Mouse (Mus musculus) B cell, adult 2 months (primary cell): ENCODE data around the gene Taf6.

Source experiments
- DNase-seq, 2 experiments: peaks; one replicate each; pipeline ENCODE4 v3.0.0; 2022

Taf6 gene

GRCm38 (mm10) chr5:138170936-138171561 is 16.2 kb downstream of the Taf6 start:
- DNase-seq = peak; percentile 90 to 93

GRCm38 (mm10) chr5:138165594-138165993 is 21.7 kb downstream of the Taf6 start:
- DNase-seq = no peak

- DNase-seq = no peak
Measured at GRCm38 (mm10) chr5:138163610-138164009, 23.6 kb downstream of the Taf6 start.

GRCm38 (mm10) chr5:138163046-138163445 is 24.2 kb downstream of the Taf6 start:
- no peak for DNase-seq

- peak; percentile 97 for DNase-seq
Measured at GRCm38 (mm10) chr5:138160842-138161665, 26.2 kb downstream of the Taf6 start, which contains the start of gene Cops6. TSS of gene Cops6 (plus strand) at chr5:138161071.

- DNase-seq = no peak
Measured at GRCm38 (mm10) chr5:138160224-138160762, 27.0 kb downstream of the Taf6 start.

- peak; percentile 82 to 87 for DNase-seq
Measured at GRCm38 (mm10) chr5:138155443-138155976, 31.7 kb downstream of the Taf6 start, which contains the start of gene Zfp113. TSS of gene Zfp113 (minus strand) at chr5:138155744.

- no peak for DNase-seq
Measured at GRCm38 (mm10) chr5:138154390-138154789, 32.9 kb downstream of the Taf6 start.

- no peak for DNase-seq
Measured at GRCm38 (mm10) chr5:138138585-138138984, 48.7 kb downstream of the Taf6 start.

GRCm38 (mm10) chr5:138137935-138138549 is 49.2 kb downstream of the Taf6 start:
- DNase-seq = peak; percentile 43 to 44

- no peak for DNase-seq
Measured at GRCm38 (mm10) chr5:138137257-138137656, 50.0 kb downstream of the Taf6 start.

GRCm38 (mm10) chr5:138132425-138133064 is 54.7 kb downstream of the Taf6 start:
- no peak for DNase-seq
